Mouse (Mus musculus) heart, embryonic 13.5 days (tissue): ENCODE measurements around the gene Taar7a. TPM values are rescaled to one million over a fixed set of nuclear protein-coding genes. Genes with fewer than 3 reads are reported as not detected.

Experiments used
- ATAC-seq: fragments of 200-750 bp; cut with Nextera tagmentation; 2 replicates; pipeline ENCODE4 v1.8.0; 2017; ENCODE audit warnings: moderate TSS enrichment; ENCODE audit not compliant: insufficient number of reproducible peaks, low FRiP score, low TSS enrichment; ENCODE audit errors: extremely low read depth
- H3K27ac ChIP-seq: fragments of 300-500 bp; sonication (generic); replicated peaks from 2 replicates; pipeline ENCODE4 v1.5.1; 2015; ENCODE audit warnings: moderate library complexity, mild to moderate bottlenecking, inconsistent platforms
- H3K27me3 ChIP-seq: fragments of 300-500 bp; sonication (generic); replicated peaks from 2 replicates; pipeline ENCODE4 v1.6.1; 2015; ENCODE audit warnings: mild to moderate bottlenecking, inconsistent platforms
- H3K36me3 ChIP-seq: fragments of 300-500 bp; sonication (generic); 2 replicates; pipeline ENCODE4 v1.6.1; 2015; ENCODE audit warnings: mild to moderate bottlenecking, inconsistent platforms
- H3K4me1 ChIP-seq: fragments of 300-500 bp; sonication (generic); 2 replicates; pipeline ENCODE4 v1.6.1; 2015; ENCODE audit warnings: inconsistent platforms
- H3K4me2 ChIP-seq: fragments of 300-500 bp; sonication (generic); 2 replicates; pipeline ENCODE4 v1.6.1; 2015; ENCODE audit warnings: inconsistent platforms, mild to moderate bottlenecking, moderate library complexity
- H3K4me3 ChIP-seq: fragments of 300-500 bp; sonication (generic); 2 replicates; pipeline ENCODE4 v1.5.1; 2015; ENCODE audit warnings: moderate library complexity, mild to moderate bottlenecking, inconsistent platforms
- H3K9ac ChIP-seq: fragments of 300-500 bp; sonication (generic); 2 replicates; pipeline ENCODE4 v1.6.1; 2015; ENCODE audit warnings: inconsistent platforms, mild to moderate bottlenecking, moderate library complexity
- H3K9me3 ChIP-seq: fragments of 300-500 bp; sonication (generic); 2 replicates; pipeline ENCODE4 v1.6.1; 2016; ENCODE audit warnings: inconsistent platforms
- WGBS: fragments of 180-500 bp; shearing (Covaris S2); methylation state at CpG from one replicate; pipeline ENCODE4 v1.1.7; 2015; ENCODE audit warnings: mixed read lengths; 5-methylcytosine and 5-hydroxymethylcytosine counted together
- polyA plus RNA-seq: library from polyadenylated mRNA; unstranded; fragments of >200 nt; fragmentation: Nextera tagmentation; extraction: Ambion mirVana; gene quantifications from 2 replicates; pipeline ENCODE4 v1.2.1, GENCODE M21; 2015

The Taar7a gene
- polyA plus RNA-seq, 1 experiment from 2014 or later: not detected

- H3K27me3 ChIP-seq: no peaks in the 10 kb centered on the region
- no peak overlapping the region for H3K4me2 ChIP-seq
- no peak overlapping the region for H3K9ac ChIP-seq
- WGBS: 68% methylated on average over 5 of the region's 5 CpGs
- H3K4me1 ChIP-seq: no peaks in the 10 kb centered on the region
- H3K27ac ChIP-seq: no peak overlapping the region
- ATAC-seq: no peak
- H3K9me3 ChIP-seq: no peaks in the 10 kb centered on the region
- no peak overlapping the region for H3K4me3 ChIP-seq
- H3K36me3 ChIP-seq: no peaks in the 10 kb centered on the region
These were observed 50.8 kb downstream of the Taar7a start for GRCm38 (mm10) chr10:23942465-23942864.

Other genes starting within 250 kb of the Taar7a start
- gene Rps12, start 206.2 kb downstream of the Taar7a start, polyA plus RNA-seq: 98.2 and 103 TPM in 2 replicates
- gene Slc18b1, start 196.5 kb downstream of the Taar7a start, polyA plus RNA-seq: 7.4 and 8.4 TPM in 2 replicates
- gene Vnn3, start 142.0 kb downstream of the Taar7a start, polyA plus RNA-seq: 0.08 TPM in 1 of 2 replicates, not detected in the other
- 4.8 and 5.2 TPM in 2 replicates for gene Vnn1, start 98.8 kb downstream of the Taar7a start, polyA plus RNA-seq
- not detected in 2 replicates for gene Taar1, start 73.1 kb downstream of the Taar7a start, polyA plus RNA-seq
- gene Taar2, start 54.9 kb downstream of the Taar7a start, polyA plus RNA-seq: not detected in 2 replicates
- not detected in 2 replicates for gene Taar3, start 43.9 kb downstream of the Taar7a start, polyA plus RNA-seq
- not detected in 2 replicates for gene Taar4, start 33.0 kb downstream of the Taar7a start, polyA plus RNA-seq
- gene Taar5, start 22.8 kb downstream of the Taar7a start, polyA plus RNA-seq: not detected in 2 replicates
- gene Taar6, start 7.8 kb downstream of the Taar7a start, polyA plus RNA-seq: not detected in 2 replicates
- not detected in 2 replicates for gene Taar7b, start 6.5 kb upstream of the Taar7a start, polyA plus RNA-seq
- gene Taar7d, start 33.7 kb upstream of the Taar7a start, polyA plus RNA-seq: not detected in 2 replicates
- not detected in 2 replicates for gene Taar7e, start 44.1 kb upstream of the Taar7a start, polyA plus RNA-seq
- not detected in 2 replicates for gene Taar7f, start 56.0 kb upstream of the Taar7a start, polyA plus RNA-seq
- gene Taar8a, start 83.0 kb upstream of the Taar7a start, polyA plus RNA-seq: not detected in 2 replicates
- gene Taar8b, start 98.8 kb upstream of the Taar7a start, polyA plus RNA-seq: not detected in 2 replicates
- not detected in 2 replicates for gene Taar8c, start 108.4 kb upstream of the Taar7a start, polyA plus RNA-seq
- not detected in 2 replicates for gene Taar9, start 116.1 kb upstream of the Taar7a start, polyA plus RNA-seq
- 74.9 and 82.6 TPM in 2 replicates for gene Stx7, start 155.8 kb upstream of the Taar7a start, polyA plus RNA-seq
- gene Moxd1, start 230.0 kb upstream of the Taar7a start, polyA plus RNA-seq: 5.2 and 5.4 TPM in 2 replicates